Mouse (Mus musculus): Measurements from ENCODE around the gene Lck. TPM values are rescaled to one million over a fixed set of nuclear protein-coding genes. Genes with fewer than 3 reads are reported as not detected.
"Not testable (repeated sequence)": the region's sequence is repeated elsewhere in the genome, so short reads cannot be mapped to it uniquely, and the experiment has no call there.

The Lck gene
- polyA plus RNA-seq, 1 experiment from 2014 or later = 3.1 TPM

DNA sequence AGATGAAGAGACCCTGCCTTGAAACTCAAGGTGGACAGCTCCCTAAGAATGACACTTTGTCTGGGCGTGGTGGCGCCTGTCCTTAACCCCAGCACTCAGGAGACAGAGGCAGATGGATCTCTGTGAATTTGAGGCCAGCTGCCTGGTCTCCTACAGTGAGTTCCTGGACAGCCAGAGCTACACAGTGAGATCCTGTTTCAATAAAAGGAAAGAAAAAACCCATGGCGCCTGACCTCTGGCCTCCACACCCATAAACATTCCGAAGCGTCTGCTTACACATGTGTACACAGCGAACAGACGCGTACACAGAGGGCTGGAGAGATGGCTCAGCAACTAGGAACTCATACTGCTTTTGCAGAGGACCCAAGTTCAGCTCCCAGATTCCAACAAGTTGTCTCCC lies 9.7 kb downstream of the Lck start:
- no peaks in the 10 kb centered on the region for H3K9me3 ChIP-seq (replicated peaks; ENCODE audit: control insufficient read depth, low read length)
- H3K36me3 ChIP-seq (ENCODE audit: control insufficient read depth, insufficient read depth) = no peaks in the 10 kb centered on the region
- WGBS (ENCODE audit: insufficient replicate concordance) = 76% methylated on average over 8 of the region's 8 CpGs
- no peak overlapping the region for H3K4me3 ChIP-seq (ENCODE audit: low read depth, low read length)
- no peak overlapping the region for H3K27ac ChIP-seq (ENCODE audit: low read length)
- no peak overlapping the region for H3K4me2 ChIP-seq (ENCODE audit: low read depth, low read length)
- peaks cover 3% of the 10 kb centered on the region for H3K4me1 ChIP-seq (ENCODE audit: control insufficient read depth, low read depth, low read length)
- no peaks in the 10 kb centered on the region for H3K27me3 ChIP-seq (ENCODE audit: control insufficient read depth, insufficient read depth, low read depth, low read length)
- H3K9ac ChIP-seq (ENCODE audit: low read depth, low read length) = no peak overlapping the region
- peak; percentile 48; the same call in 1 of the 2 replicates for ATAC-seq (ENCODE audit: low read depth)

DNA sequence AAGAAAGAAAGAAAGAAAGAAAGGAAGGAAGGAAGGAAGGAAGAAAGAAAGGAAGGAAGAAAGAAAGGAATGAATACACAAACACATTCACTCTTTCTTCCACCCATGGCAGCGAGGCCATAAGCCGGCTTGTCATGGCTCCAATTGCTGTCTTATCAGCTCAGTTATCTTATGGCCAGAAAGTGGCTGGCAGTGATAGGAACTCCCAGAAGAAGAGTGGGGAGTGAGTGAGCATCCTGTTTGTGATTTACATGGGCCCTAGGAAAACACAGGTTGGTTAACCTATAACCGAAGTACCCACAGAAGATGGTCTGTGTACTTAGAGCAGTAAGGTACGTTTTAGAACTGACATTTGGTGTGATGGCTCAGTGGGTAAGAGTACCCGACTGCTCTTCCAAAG lies 12.3 kb downstream of the Lck start:
- Histone ChIP-seq H3K9ac (ENCODE audit: low read depth, low read length) (no peak overlapping the region), H3K9me3 (replicated peaks; ENCODE audit: control insufficient read depth, low read length) (no peaks in the 10 kb centered on the region), H3K27ac (ENCODE audit: low read length) (no peak overlapping the region), H3K4me3 (ENCODE audit: low read depth, low read length) (no peak overlapping the region), H3K4me1 (ENCODE audit: control insufficient read depth, low read depth, low read length) (peaks cover 22% of the 10 kb centered on the region), H3K4me2 (ENCODE audit: low read depth, low read length) (no peak overlapping the region), H3K27me3 (ENCODE audit: control insufficient read depth, insufficient read depth, low read depth, low read length) (no peaks in the 10 kb centered on the region), H3K36me3 (ENCODE audit: control insufficient read depth, insufficient read depth) (no peaks in the 10 kb centered on the region)
- WGBS (ENCODE audit: insufficient replicate concordance) = 41% methylated on average over 5 of the region's 5 CpGs
- no peak for ATAC-seq (ENCODE audit: low read depth)

GRCm38 (mm10) chr4:129558321-129558955 lies 15.0 kb downstream of the Lck start:
- 68% methylated on average over 12 of the region's 12 CpGs for WGBS (ENCODE audit: insufficient replicate concordance)
- no peaks in the 10 kb centered on the region for H3K36me3 ChIP-seq (ENCODE audit: control insufficient read depth, insufficient read depth)
- H3K27me3 ChIP-seq (ENCODE audit: control insufficient read depth, insufficient read depth, low read depth, low read length) = peaks cover 15% of the 10 kb centered on the region
- no peak for ATAC-seq (ENCODE audit: low read depth)
- no peak overlapping the region; the same call in 1 of the 2 replicates for H3K27ac ChIP-seq (ENCODE audit: low read length)
- H3K4me2 ChIP-seq (ENCODE audit: low read depth, low read length) = no peak overlapping the region
- peaks cover 31% of the 10 kb centered on the region for H3K4me1 ChIP-seq (ENCODE audit: control insufficient read depth, low read depth, low read length)
- H3K9me3 ChIP-seq (replicated peaks; ENCODE audit: control insufficient read depth, low read length) = no peaks in the 10 kb centered on the region
- H3K9ac ChIP-seq (ENCODE audit: low read depth, low read length) = no peak overlapping the region
- no peak overlapping the region for H3K4me3 ChIP-seq (ENCODE audit: low read depth, low read length)

GRCm38 (mm10) chr4:129557256-129557808 lies 16.1 kb downstream of the Lck start:
- peak overlapping the region; percentile 72 for H3K9ac ChIP-seq (ENCODE audit: low read depth, low read length)
- H3K9me3 ChIP-seq (replicated peaks; ENCODE audit: control insufficient read depth, low read length) = no peaks in the 10 kb centered on the region
- peak overlapping the region; percentile 97 for H3K4me2 ChIP-seq (ENCODE audit: low read depth, low read length)
- WGBS (ENCODE audit: insufficient replicate concordance) = 64% methylated on average over 9 of the region's 9 CpGs
- no peaks in the 10 kb centered on the region for H3K36me3 ChIP-seq (ENCODE audit: control insufficient read depth, insufficient read depth)
- H3K4me3 ChIP-seq (ENCODE audit: low read depth, low read length) = peak overlapping the region; percentile 67
- peaks cover 31% of the 10 kb centered on the region for H3K4me1 ChIP-seq (ENCODE audit: control insufficient read depth, low read depth, low read length)
- H3K27me3 ChIP-seq (ENCODE audit: control insufficient read depth, insufficient read depth, low read depth, low read length) = peaks cover 15% of the 10 kb centered on the region
- peak overlapping the region; percentile 84 for H3K27ac ChIP-seq (ENCODE audit: low read length)
- ATAC-seq (ENCODE audit: low read depth) = peak; percentile 84

DNA sequence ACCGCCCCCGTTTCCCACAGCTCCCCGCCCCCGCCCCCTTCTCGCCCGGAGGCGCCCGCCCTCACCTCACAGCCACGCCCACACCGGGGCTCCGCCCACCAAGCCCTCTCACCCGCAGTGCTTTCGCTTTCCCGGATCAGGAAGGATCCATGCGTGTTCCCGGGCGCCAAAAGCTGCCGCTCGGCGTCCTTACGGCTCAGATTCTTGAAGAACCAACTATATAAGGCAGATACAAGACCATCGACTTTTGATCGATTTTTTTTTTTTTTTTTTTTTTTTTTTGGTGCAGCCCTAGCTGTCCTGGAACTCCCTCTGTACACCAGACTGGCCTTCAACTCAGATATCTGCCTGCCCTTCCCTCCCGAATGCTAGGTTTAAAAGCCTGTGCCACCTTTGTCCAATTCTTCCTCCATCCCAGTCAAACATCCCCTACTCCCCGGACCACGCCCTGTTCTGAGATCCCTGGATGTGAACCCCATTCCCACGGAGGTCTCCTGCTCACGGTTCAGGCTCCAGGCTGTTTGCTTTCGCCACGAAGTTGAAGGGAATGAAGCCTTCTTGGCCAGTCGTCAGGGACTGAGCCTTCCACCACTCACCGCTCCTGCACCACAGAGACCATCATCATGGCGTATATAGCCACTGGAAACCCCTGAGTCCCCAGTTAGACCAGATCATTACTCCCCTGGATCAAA lies 16.8 kb downstream of the Lck start:
- WGBS (ENCODE audit: insufficient replicate concordance) = 8% methylated on average over 32 of the region's 33 CpGs
- Histone ChIP-seq H3K4me1 (ENCODE audit: control insufficient read depth, low read depth, low read length) (peaks cover 31% of the 10 kb centered on the region), H3K27ac (ENCODE audit: low read length) (peak overlapping the region; percentile 84), H3K4me2 (ENCODE audit: low read depth, low read length) (peak overlapping the region; percentile 97), H3K9ac (ENCODE audit: low read depth, low read length) (peak overlapping the region; percentile 72), H3K36me3 (ENCODE audit: control insufficient read depth, insufficient read depth) (no peaks in the 10 kb centered on the region), H3K9me3 (replicated peaks; ENCODE audit: control insufficient read depth, low read length) (no peaks in the 10 kb centered on the region), H3K27me3 (ENCODE audit: control insufficient read depth, insufficient read depth, low read depth, low read length) (peaks cover 15% of the 10 kb centered on the region), H3K4me3 (ENCODE audit: low read depth, low read length) (peak overlapping the region; percentile 67)
- ATAC-seq (ENCODE audit: low read depth) = peak; percentile 69

- WGBS (ENCODE audit: insufficient replicate concordance) = 1% methylated on average over 24 of the region's 24 CpGs
- Histone ChIP-seq H3K9ac (ENCODE audit: low read depth, low read length) (peak overlapping the region; percentile 72; the same call in 1 of the 2 replicates), H3K4me3 (ENCODE audit: low read depth, low read length) (peak overlapping the region; percentile 67), H3K4me1 (ENCODE audit: control insufficient read depth, low read depth, low read length) (peaks cover 28% of the 10 kb centered on the region), H3K27ac (ENCODE audit: low read length) (no peak overlapping the region), H3K9me3 (replicated peaks; ENCODE audit: control insufficient read depth, low read length) (no peaks in the 10 kb centered on the region), H3K4me2 (ENCODE audit: low read depth, low read length) (peak overlapping the region; percentile 97), H3K36me3 (ENCODE audit: control insufficient read depth, insufficient read depth) (no peaks in the 10 kb centered on the region), H3K27me3 (ENCODE audit: control insufficient read depth, insufficient read depth, low read depth, low read length) (peaks cover 15% of the 10 kb centered on the region)
- ATAC-seq (ENCODE audit: low read depth) = 0 out of 2 replicates have a peak, but pooled peaks have one; percentile 16
Measured at GRCm38 (mm10) chr4:129555862-129556531, 17.4 kb downstream of the Lck start.

GRCm38 (mm10) chr4:129555421-129555861 lies 18.0 kb downstream of the Lck start:
- H3K27me3 ChIP-seq (ENCODE audit: control insufficient read depth, insufficient read depth, low read depth, low read length) = peaks cover 15% of the 10 kb centered on the region
- H3K4me1 ChIP-seq (ENCODE audit: control insufficient read depth, low read depth, low read length) = peaks cover 28% of the 10 kb centered on the region
- H3K27ac ChIP-seq (ENCODE audit: low read length) = no peak overlapping the region
- H3K4me3 ChIP-seq (ENCODE audit: low read depth, low read length) = peak overlapping the region; percentile 67
- peak overlapping the region; percentile 97 for H3K4me2 ChIP-seq (ENCODE audit: low read depth, low read length)
- H3K9me3 ChIP-seq (replicated peaks; ENCODE audit: control insufficient read depth, low read length) = no peaks in the 10 kb centered on the region
- ATAC-seq (ENCODE audit: low read depth) = no peak
- H3K9ac ChIP-seq (ENCODE audit: low read depth, low read length) = peak overlapping the region; percentile 72; the same call in 1 of the 2 replicates
- 3% methylated on average over 16 of the region's 16 CpGs for WGBS (ENCODE audit: insufficient replicate concordance)
- no peaks in the 10 kb centered on the region for H3K36me3 ChIP-seq (ENCODE audit: control insufficient read depth, insufficient read depth)

DNA sequence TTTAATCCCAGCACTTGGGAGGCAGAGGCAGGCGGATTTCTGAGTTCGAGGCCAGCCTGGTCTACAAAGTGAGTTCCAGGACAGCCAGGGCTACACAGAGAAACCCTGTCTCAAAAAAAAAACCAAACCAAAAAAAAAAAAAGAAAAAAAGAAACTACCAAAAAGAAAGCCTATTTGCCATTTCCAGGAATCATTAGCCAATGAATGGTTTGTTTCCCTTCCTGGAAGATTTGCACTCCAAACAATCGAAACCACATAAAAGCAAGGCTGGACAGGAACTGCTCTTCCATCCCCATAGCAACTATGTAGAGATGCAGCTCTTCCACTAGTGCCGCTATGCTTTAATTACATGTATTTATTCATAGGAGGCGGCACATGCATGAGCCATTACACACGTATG lies 18.9 kb downstream of the Lck start:
- H3K4me1 ChIP-seq (ENCODE audit: control insufficient read depth, low read depth, low read length) = peaks cover 28% of the 10 kb centered on the region
- H3K36me3 ChIP-seq (ENCODE audit: control insufficient read depth, insufficient read depth); ATAC-seq (ENCODE audit: low read depth); H3K9me3 ChIP-seq (replicated peaks; ENCODE audit: control insufficient read depth, low read length); H3K9ac ChIP-seq (ENCODE audit: low read depth, low read length); H3K4me3 ChIP-seq (ENCODE audit: low read depth, low read length); H3K27ac ChIP-seq (ENCODE audit: low read length); H3K4me2 ChIP-seq (ENCODE audit: low read depth, low read length): not testable (repeated sequence)
- WGBS (ENCODE audit: insufficient replicate concordance) = 81% methylated on average over 6 of the region's 6 CpGs
- peaks cover 15% of the 10 kb centered on the region for H3K27me3 ChIP-seq (ENCODE audit: control insufficient read depth, insufficient read depth, low read depth, low read length)
